Mouse (Mus musculus): ENCODE results near the gene Rab1b.

DNA sequence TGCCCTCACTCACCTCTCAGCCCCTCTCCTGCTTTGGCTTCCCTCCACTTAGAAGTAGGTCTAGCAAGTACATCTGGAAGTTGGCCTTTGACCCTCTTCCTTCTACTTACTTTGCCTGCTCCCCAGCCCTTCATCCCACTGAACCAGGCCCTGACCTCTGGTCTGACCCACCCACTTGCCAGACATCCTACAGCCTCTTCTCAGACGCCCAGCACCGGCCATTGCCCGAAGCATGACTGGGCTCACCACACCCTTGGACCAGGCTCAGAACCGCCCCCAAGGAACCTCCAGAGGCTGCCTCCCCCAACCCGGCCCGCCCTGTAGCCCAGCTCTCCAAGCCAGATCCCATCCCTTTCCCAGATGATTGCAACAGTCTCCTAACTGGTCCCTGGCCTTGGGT lies 44.4 kb downstream of the Rab1b start:
- no peak for TF ChIP-seq CTCF (IDR thresholded peaks at IDR 0.05; ENCODE audit: control insufficient read depth, insufficient read depth, insufficient replicate concordance, low read depth, low read length)
- no peak for TF ChIP-seq POLR2A (IDR thresholded peaks at IDR 0.05; ENCODE audit: control insufficient read depth, low read depth, low read length)
